Mouse (Mus musculus) kidney, embryonic 16.5 days (tissue): Measurements from ENCODE around the gene 9130213A22Rik. TPM values are rescaled to one million over a fixed set of nuclear protein-coding genes. Genes with fewer than 3 reads are reported as not detected.

Source experiments
- ATAC-seq: fragments of 200-750 bp; cut with Nextera tagmentation; 2 replicates; pipeline ENCODE4 v1.8.0; 2017; ENCODE audit warnings: moderate TSS enrichment; ENCODE audit not compliant: low FRiP score, low TSS enrichment
- H3K27ac ChIP-seq: fragments of 300-500 bp; sonication (generic); 2 replicates; pipeline ENCODE4 v1.5.1; 2014; ENCODE audit warnings: low read length
- H3K27me3 ChIP-seq: fragments of 300-500 bp; sonication (generic); 2 replicates; pipeline ENCODE4 v1.6.1; 2014; ENCODE audit warnings: low read length, control low read depth, mixed read lengths; ENCODE audit not compliant: insufficient read depth
- H3K36me3 ChIP-seq: fragments of 300-500 bp; sonication (generic); 2 replicates; pipeline ENCODE4 v1.6.1; 2014; ENCODE audit warnings: low read length, control low read depth, mixed read lengths; ENCODE audit not compliant: insufficient read depth
- H3K4me1 ChIP-seq: fragments of 300-500 bp; sonication (generic); 2 replicates; pipeline ENCODE4 v1.6.1; 2014; ENCODE audit warnings: low read length, control low read depth, mixed read lengths; ENCODE audit not compliant: insufficient read depth
- H3K4me2 ChIP-seq: fragments of 300-500 bp; sonication (generic); replicated peaks from 2 replicates; pipeline ENCODE4 v1.6.1; 2014; ENCODE audit warnings: low read depth, low read length
- H3K4me3 ChIP-seq: fragments of 300-500 bp; sonication (generic); 2 replicates; pipeline ENCODE4 v1.5.1; 2014; ENCODE audit warnings: mild to moderate bottlenecking, low read length
- H3K9ac ChIP-seq: fragments of 300-500 bp; sonication (generic); replicated peaks from 2 replicates; pipeline ENCODE4 v1.6.1; 2014; ENCODE audit warnings: low read length
- H3K9me3 ChIP-seq: fragments of 300-500 bp; sonication (generic); 2 replicates; pipeline ENCODE4 v1.6.1; 2016; ENCODE audit warnings: low read length, control low read depth
- WGBS: fragments of 180-500 bp; shearing (Covaris S2); extraction: QIAGEN DNeasy Blood & Tissue Kit; methylation state at CpG from one replicate; pipeline ENCODE4 v1.1.7; 2014; 5-methylcytosine and 5-hydroxymethylcytosine counted together
- polyA plus RNA-seq: library from polyadenylated mRNA; unstranded; fragments of >200 nt; fragmentation: Nextera tagmentation; extraction: Ambion mirVana; gene quantifications from 2 replicates; pipeline ENCODE4 v1.2.1, GENCODE M21; 2015

The 9130213A22Rik gene
- polyA plus RNA-seq, 1 experiment from 2014 or later = 0.42 TPM

DNA sequence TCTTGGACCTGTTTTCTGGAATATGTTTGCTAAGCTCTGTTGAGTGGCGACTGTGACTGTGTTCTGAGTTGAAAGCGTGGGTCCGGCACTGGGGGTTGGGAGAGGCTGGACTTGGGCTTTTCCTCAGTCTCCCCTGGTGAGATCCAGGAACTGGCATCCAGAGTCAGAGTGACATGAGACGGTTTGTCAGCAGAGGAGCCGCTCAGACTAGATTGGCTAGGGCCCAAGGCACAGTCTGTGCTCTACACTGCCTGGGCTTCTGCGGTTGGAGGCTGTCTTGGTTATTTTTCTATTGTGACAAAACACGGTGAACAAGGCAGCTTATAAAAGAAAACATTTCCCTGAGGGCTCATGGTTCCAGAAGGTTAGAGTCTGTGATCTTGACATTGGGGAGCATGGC lies 25.2 kb upstream of the 9130213A22Rik start:
- H3K9ac ChIP-seq = no peak overlapping the region
- H3K4me1 ChIP-seq = no peaks in the 10 kb centered on the region; the same call in 1 of the 2 replicates
- 69% methylated on average over 7 of the region's 7 CpGs for WGBS
- H3K27me3 ChIP-seq = peaks cover 5% of the 10 kb centered on the region; the same call in 1 of the 2 replicates
- H3K36me3 ChIP-seq = no peaks in the 10 kb centered on the region
- H3K4me3 ChIP-seq = no peak overlapping the region
- H3K27ac ChIP-seq = no peak overlapping the region
- no peak overlapping the region for H3K4me2 ChIP-seq
- no peak for ATAC-seq
- no peaks in the 10 kb centered on the region for H3K9me3 ChIP-seq

DNA sequence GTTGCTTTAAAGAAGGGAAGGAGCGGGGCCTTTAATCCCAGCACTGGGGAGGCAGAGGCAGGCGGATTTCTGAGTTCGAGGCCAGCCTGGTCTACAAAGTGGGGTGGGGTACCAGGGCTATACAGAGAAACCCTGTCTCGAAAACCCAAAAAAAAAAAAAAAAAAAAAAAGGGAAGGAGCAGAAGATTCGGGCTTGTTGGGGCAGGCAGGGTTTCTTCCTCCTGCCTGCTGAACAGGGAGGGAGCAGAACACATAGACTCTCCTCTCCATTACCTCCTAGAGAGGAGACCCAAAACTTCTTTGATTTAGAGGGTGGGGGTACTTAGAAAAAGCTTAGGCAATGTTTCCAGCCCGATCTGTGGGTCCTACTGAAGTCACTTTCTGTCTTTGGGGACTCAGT lies 13.0 kb upstream of the 9130213A22Rik start:
- WGBS = 89% methylated on average over 6 of the region's 6 CpGs
- H3K9ac ChIP-seq = no peak overlapping the region
- H3K4me3 ChIP-seq = no peak overlapping the region
- H3K27me3 ChIP-seq = no peaks in the 10 kb centered on the region
- H3K4me1 ChIP-seq = no peaks in the 10 kb centered on the region
- ATAC-seq = no peak
- H3K4me2 ChIP-seq = no peak overlapping the region
- no peaks in the 10 kb centered on the region for H3K9me3 ChIP-seq
- H3K27ac ChIP-seq = no peak overlapping the region
- H3K36me3 ChIP-seq = no peaks in the 10 kb centered on the region

DNA sequence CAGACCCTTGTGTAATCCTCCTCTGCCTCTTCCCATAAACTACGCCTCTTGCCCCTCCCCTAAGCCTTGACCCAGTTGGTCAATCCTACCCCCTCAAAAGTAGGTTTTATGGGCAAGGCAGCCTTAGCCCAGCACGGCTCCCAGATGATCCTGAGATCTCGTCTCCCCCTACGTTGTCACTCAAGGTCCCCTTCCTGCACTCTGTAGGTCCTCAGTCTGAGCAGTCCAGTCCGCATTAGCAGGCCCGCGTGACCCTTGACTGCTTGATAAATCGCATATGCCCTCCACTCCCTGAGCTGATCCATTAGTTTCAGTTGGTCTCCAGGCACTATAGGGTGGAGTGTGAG lies 12.2 kb upstream of the 9130213A22Rik start:
- H3K36me3 ChIP-seq = no peaks in the 10 kb centered on the region
- peak overlapping the region; percentile 57; the same call in 1 of the 2 replicates for H3K9ac ChIP-seq
- peak; percentile 41 for ATAC-seq
- no peak overlapping the region for H3K27ac ChIP-seq
- no peaks in the 10 kb centered on the region for H3K27me3 ChIP-seq
- H3K9me3 ChIP-seq = no peaks in the 10 kb centered on the region
- H3K4me2 ChIP-seq = peak overlapping the region; percentile 80
- 29% methylated on average over 8 of the region's 8 CpGs for WGBS
- H3K4me3 ChIP-seq = peak overlapping the region; percentile 51
- H3K4me1 ChIP-seq = no peaks in the 10 kb centered on the region

DNA sequence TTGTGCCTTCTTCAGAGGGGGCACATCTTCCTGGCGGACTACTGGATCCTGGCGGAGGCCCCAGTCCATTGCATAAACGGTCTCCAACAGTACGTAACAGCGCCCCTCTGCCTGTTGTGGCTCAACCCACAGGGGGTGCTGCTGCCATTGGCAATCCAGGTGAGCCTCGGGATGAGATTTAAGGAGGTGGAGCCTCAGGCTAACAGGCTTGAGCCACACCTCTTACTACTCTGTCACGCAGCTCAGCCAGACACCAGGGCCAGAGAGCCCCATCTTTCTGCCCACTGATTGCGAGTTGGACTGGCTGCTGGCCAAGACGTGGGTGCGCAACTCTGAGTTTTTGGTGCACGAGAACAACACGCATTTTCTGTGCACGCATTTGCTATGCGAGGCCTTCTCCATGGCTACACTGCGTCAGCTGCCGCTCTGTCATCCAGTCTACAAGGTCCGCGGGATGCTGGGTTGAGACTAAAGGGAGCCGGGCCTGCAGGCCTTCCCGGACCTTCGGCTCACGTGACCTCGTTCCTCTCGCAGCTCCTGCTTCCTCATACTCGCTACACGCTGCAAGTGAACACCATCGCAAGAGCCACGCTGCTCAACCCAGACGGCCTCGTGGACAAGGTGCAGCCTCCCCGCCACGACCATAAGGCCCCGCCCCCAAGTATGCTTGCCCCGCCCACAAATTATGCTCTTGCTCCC lies 11.7 kb upstream of the 9130213A22Rik start:
- H3K9me3 ChIP-seq = no peaks in the 10 kb centered on the region
- peak overlapping the region; percentile 57 for H3K9ac ChIP-seq
- peak; percentile 78 for ATAC-seq
- H3K4me1 ChIP-seq = no peaks in the 10 kb centered on the region
- H3K4me2 ChIP-seq = peak overlapping the region; percentile 80
- H3K36me3 ChIP-seq = no peaks in the 10 kb centered on the region
- peak overlapping the region; percentile 51 for H3K4me3 ChIP-seq
- no peak overlapping the region for H3K27ac ChIP-seq
- 2% methylated on average over 34 of the region's 34 CpGs for WGBS
- no peaks in the 10 kb centered on the region for H3K27me3 ChIP-seq

DNA sequence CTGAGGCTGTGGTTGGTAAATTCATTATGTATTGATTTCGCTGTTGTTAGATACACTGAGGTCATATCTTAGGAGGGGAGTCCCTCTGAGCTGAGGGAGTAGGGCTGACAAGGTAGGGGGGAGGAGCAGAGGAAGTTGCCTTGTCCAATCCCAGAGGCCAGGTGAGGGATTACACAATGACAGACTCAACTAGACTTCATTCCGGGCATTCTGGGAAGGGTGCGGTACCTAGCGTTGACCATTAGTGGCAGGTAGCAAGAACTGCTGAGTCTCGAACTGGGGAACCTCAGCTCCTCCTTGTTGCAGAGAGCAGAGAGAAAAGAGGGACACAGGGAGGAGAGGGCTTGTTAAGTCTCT lies 11.2 kb upstream of the 9130213A22Rik start:
- 21% methylated on average over 5 of the region's 5 CpGs for WGBS
- Histone ChIP-seq H3K9me3 (no peaks in the 10 kb centered on the region), H3K4me1 (no peaks in the 10 kb centered on the region), H3K27me3 (no peaks in the 10 kb centered on the region), H3K4me3 (peak overlapping the region; percentile 51), H3K36me3 (no peaks in the 10 kb centered on the region), H3K27ac (no peak overlapping the region), H3K9ac (peak overlapping the region; percentile 57), H3K4me2 (peak overlapping the region; percentile 80)
- ATAC-seq = peak; percentile 23; the same call in 1 of the 2 replicates

DNA sequence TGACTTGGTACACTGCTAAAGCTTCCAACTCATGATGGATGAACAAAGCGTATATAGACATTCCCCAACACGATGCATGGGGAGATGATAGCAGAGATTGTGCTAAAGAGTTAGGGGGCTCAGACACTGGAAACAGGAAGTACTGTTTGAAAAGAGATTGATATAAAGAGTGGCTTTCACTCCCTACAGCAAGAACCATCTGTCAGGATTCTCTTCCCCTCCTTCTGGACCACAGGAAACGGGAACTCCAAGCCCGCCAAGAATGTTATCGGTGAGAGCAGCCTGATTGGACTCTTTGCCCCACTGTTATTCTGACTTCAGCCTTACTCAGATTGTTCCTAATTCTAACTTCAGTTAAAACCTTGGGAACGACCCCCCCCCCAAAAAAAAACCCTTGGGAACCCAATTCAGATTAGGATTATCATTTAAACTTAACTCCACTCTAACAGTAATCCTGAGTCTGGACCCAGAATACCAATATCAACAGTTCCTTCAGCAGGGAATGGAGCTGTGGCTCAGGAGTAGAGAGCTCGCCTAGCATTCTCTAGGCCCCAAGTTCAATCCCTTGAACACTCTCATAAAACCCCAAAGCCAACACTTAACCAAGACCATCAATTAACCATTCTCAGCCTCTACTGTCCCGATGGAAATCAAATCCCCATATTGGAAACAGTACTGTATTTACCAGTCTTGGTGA lies 6.2 kb upstream of the 9130213A22Rik start:
- ATAC-seq = no peak
- Histone ChIP-seq H3K4me2 (no peak overlapping the region), H3K36me3 (no peaks in the 10 kb centered on the region), H3K9me3 (no peaks in the 10 kb centered on the region), H3K4me1 (peaks cover 9% of the 10 kb centered on the region), H3K27me3 (no peaks in the 10 kb centered on the region), H3K4me3 (no peak overlapping the region), H3K27ac (no peak overlapping the region), H3K9ac (no peak overlapping the region)
- 68% methylated on average over 8 of the region's 8 CpGs for WGBS

DNA sequence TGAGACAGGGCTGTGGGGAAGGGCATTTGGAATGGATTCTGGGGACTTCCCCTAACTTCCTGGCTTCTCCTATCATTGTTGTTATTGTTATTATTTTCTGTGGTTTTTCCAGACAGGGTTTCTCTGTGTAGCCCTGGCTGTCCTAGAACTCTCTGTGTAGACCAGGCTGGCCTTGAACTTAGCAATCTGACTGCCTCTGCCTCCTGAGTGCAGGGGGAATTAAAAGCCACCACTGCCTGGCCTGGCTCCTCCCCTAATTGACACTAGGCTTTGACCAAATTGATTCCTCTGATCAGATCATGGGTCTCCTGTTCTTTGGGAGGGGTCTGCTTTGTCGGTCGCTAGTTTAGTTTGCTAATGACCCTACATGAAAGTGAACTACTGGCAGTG lies 4.3 kb upstream of the 9130213A22Rik start:
- H3K4me2 ChIP-seq = peak overlapping the region; percentile 77
- H3K27me3 ChIP-seq = no peaks in the 10 kb centered on the region
- H3K9me3 ChIP-seq = no peaks in the 10 kb centered on the region
- no peaks in the 10 kb centered on the region for H3K36me3 ChIP-seq
- 43% methylated on average over 2 of the region's 2 CpGs for WGBS
- no peak overlapping the region for H3K27ac ChIP-seq
- peaks cover 9% of the 10 kb centered on the region for H3K4me1 ChIP-seq
- H3K4me3 ChIP-seq = no peak overlapping the region
- H3K9ac ChIP-seq = no peak overlapping the region
- no peak for ATAC-seq

DNA sequence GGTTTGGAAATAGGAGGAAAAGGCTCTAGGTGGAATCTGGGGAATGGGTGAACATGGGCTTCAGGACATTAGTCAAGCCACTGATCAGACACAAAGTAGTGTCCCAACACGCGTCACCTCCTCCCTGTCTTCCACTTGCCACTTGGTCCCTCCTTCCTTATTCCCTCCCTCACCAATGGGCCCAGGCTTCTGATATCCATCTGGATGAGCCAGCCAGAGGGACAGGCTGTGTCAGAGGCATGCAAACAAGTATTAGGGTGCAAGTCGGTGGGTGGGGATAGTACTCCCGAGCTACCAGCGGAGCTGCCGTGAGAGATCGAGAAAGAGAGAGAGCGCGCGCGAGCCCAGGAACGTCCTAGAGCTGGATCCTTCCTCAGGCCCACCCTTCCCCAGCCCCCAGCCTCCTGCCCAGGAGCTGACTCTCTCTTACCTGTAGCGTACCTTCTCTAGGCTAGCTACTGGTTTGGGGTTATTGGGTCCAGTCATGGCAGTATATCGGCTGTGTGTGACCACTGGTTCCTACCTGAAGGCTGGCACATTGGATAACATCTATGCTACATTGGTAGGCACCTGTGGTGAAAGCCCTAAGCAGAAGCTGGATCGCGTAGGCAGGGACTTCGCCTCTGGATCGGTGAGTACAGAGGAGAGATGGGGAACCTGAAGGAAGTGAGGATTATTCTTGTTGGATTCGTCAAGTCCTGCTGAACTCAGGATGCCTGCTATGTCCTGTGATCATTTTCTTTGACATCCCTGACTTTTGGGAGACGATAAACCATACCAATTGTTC lies 3.7 kb upstream of the 9130213A22Rik start:
- Histone ChIP-seq H3K36me3 (no peaks in the 10 kb centered on the region), H3K4me3 (peak overlapping the region; percentile 61), H3K27me3 (no peaks in the 10 kb centered on the region), H3K4me1 (peaks cover 9% of the 10 kb centered on the region), H3K27ac (no peak overlapping the region), H3K4me2 (peak overlapping the region; percentile 77), H3K9me3 (no peaks in the 10 kb centered on the region), H3K9ac (peak overlapping the region; percentile 63)
- whole genome bisulfite sequencing = 14% methylated on average over 20 of the region's 20 CpGs
- no peak for ATAC-seq

DNA sequence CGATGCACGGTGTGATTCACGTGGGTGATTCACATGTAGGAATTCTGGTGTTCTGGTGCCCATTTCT lies 3.3 kb upstream of the 9130213A22Rik start, which contains the start of gene Aloxe3:
TSS of gene Aloxe3 (plus strand) at position 45 of the 67 bp plus-strand sequence.
- no peaks in the 10 kb centered on the region for H3K9me3 ChIP-seq
- ATAC-seq = no peak
- H3K36me3 ChIP-seq = no peaks in the 10 kb centered on the region
- H3K9ac ChIP-seq = peak within 1 kb of the TSS; percentile 63
- H3K4me1 ChIP-seq = peaks cover 9% of the 10 kb centered on the region
- peak within 1 kb of the TSS; percentile 61 for H3K4me3 ChIP-seq
- peak within 1 kb of the TSS; percentile 77 for H3K4me2 ChIP-seq
- 3% methylated on average over 3 of the region's 3 CpGs for WGBS
- no peaks in the 10 kb centered on the region for H3K27me3 ChIP-seq
- H3K27ac ChIP-seq = peak within 1 kb of the TSS; percentile 67; the same call in 1 of the 2 replicates
